Mouse (Mus musculus): ENCODE data around the gene Rerg. TPM values are rescaled to one million over a fixed set of nuclear protein-coding genes. Genes with fewer than 3 reads are reported as not detected.

Gene Rerg
- 1 to 10 TPM; 1.4 to 1.7 TPM for total RNA-seq (2021)
- long read RNA-seq, experiment 1, partial matches to known transcripts = 0 of 2 reads
- long read RNA-seq, experiment 1, other reads (novel, unspliced or antisense) = 0 of 2 reads
- long read RNA-seq, experiment 2 = 0 reads

- TF ChIP-seq CTCF (IDR thresholded peaks at IDR 0.05) = no peak
- Histone ChIP-seq H3K27ac (peak within 1 kb of the TSS; percentile 70), H3K4me3 (peak within 1 kb of the TSS; percentile 72)
- intact Hi-C loops (cut with DNase I) = no loop called here
- DNase-seq = no peak
Measured at GRCm38 (mm10) chr6:137170226-137170625, at the start of gene Rerg. TSS of gene Rerg (minus strand) at chr6:137170497.

- DNase-seq = no peak
- intact Hi-C loops (cut with DNase I) = no loop called here
- no peak overlapping the region for H3K4me3 ChIP-seq
- H3K27ac ChIP-seq = no peak overlapping the region
- no peak for TF ChIP-seq CTCF (IDR thresholded peaks at IDR 0.05)
Measured at GRCm38 (mm10) chr6:137217841-137218463, 47.7 kb upstream of the Rerg start.

GRCm38 (mm10) chr6:137211441-137211840 lies 41.1 kb upstream of the Rerg start:
- intact Hi-C loops (cut with DNase I) = no loop called here
- no peak for DNase-seq
- TF ChIP-seq CTCF (IDR thresholded peaks at IDR 0.05) = no peak
- Histone ChIP-seq H3K4me3 (no peak overlapping the region), H3K27ac (no peak overlapping the region)

GRCm38 (mm10) chr6:137210991-137211390 lies 40.7 kb upstream of the Rerg start:
- no peak for TF ChIP-seq CTCF (IDR thresholded peaks at IDR 0.05)
- intact Hi-C loops (cut with DNase I) = no loop called here
- Histone ChIP-seq H3K4me3 (no peak overlapping the region), H3K27ac (no peak overlapping the region)
- DNase-seq = no peak

GRCm38 (mm10) chr6:137209992-137210391 lies 39.7 kb upstream of the Rerg start:
- Histone ChIP-seq H3K4me3 (no peak overlapping the region), H3K27ac (no peak overlapping the region)
- peak; percentile 53 for DNase-seq
- no peak for TF ChIP-seq CTCF (IDR thresholded peaks at IDR 0.05)
- intact Hi-C loops (cut with DNase I) = loop anchor here (5.0 kb wide), 1 partner anchor 187 kb away; no protein-coding TSS in a partner anchor

- no peak for DNase-seq
- Histone ChIP-seq H3K27ac (no peak overlapping the region), H3K4me3 (no peak overlapping the region)
- TF ChIP-seq CTCF (IDR thresholded peaks at IDR 0.05) = no peak
- intact Hi-C loops (cut with DNase I) = loop anchor here (5.0 kb wide), 1 partner anchor 190 kb away; no protein-coding TSS in a partner anchor
Measured at GRCm38 (mm10) chr6:137207126-137207525, 36.8 kb upstream of the Rerg start.

- intact Hi-C loops (cut with DNase I) = loop anchor here (5.0 kb wide), 1 partner anchor 191 kb away; no protein-coding TSS in a partner anchor
- peak; percentile 56 for TF ChIP-seq CTCF (IDR thresholded peaks at IDR 0.05)
- no peak for DNase-seq
- no peak overlapping the region for H3K27ac ChIP-seq
- no peak overlapping the region for H3K4me3 ChIP-seq
Measured at GRCm38 (mm10) chr6:137205662-137206400, 35.5 kb upstream of the Rerg start.

GRCm38 (mm10) chr6:137202661-137203060 lies 32.4 kb upstream of the Rerg start:
- no peak for TF ChIP-seq CTCF (IDR thresholded peaks at IDR 0.05)
- H3K4me3 ChIP-seq = no peak overlapping the region
- intact Hi-C loops (cut with DNase I) = no loop called here
- H3K27ac ChIP-seq = no peak overlapping the region
- DNase-seq = no peak

GRCm38 (mm10) chr6:137201578-137201977 lies 31.3 kb upstream of the Rerg start:
- H3K27ac ChIP-seq = no peak overlapping the region
- no peak overlapping the region for H3K4me3 ChIP-seq
- intact Hi-C loops (cut with DNase I) = no loop called here
- no peak for DNase-seq
- no peak for TF ChIP-seq CTCF (IDR thresholded peaks at IDR 0.05)

GRCm38 (mm10) chr6:137201166-137201565 lies 30.9 kb upstream of the Rerg start:
- intact Hi-C loops (cut with DNase I) = no loop called here
- H3K4me3 ChIP-seq = no peak overlapping the region

GRCm38 (mm10) chr6:137192063-137192462 lies 21.8 kb upstream of the Rerg start:
- DNase-seq = no peak

More at GRCm38 (mm10) chr6:137201166-137201565, 30.9 kb upstream of the Rerg start:
- no peak overlapping the region for H3K27ac ChIP-seq
- no peak for DNase-seq
- TF ChIP-seq CTCF (IDR thresholded peaks at IDR 0.05) = no peak

GRCm38 (mm10) chr6:137191026-137191425 lies 20.7 kb upstream of the Rerg start:
- H3K27ac ChIP-seq = no peak overlapping the region
- TF ChIP-seq CTCF (IDR thresholded peaks at IDR 0.05) = no peak
- no peak for DNase-seq
- intact Hi-C loops (cut with DNase I) = no loop called here
- no peak overlapping the region for H3K4me3 ChIP-seq

More at GRCm38 (mm10) chr6:137192063-137192462, 21.8 kb upstream of the Rerg start:
- H3K4me3 ChIP-seq = no peak overlapping the region
- intact Hi-C loops (cut with DNase I) = no loop called here
- TF ChIP-seq CTCF (IDR thresholded peaks at IDR 0.05) = peak; percentile 84
- H3K27ac ChIP-seq = no peak overlapping the region

- TF ChIP-seq CTCF (IDR thresholded peaks at IDR 0.05) = no peak
- intact Hi-C loops (cut with DNase I) = no loop called here
Measured at GRCm38 (mm10) chr6:137190577-137190976, 20.3 kb upstream of the Rerg start.

More at GRCm38 (mm10) chr6:137190577-137190976, 20.3 kb upstream of the Rerg start:
- no peak overlapping the region for H3K4me3 ChIP-seq
- DNase-seq = no peak
- no peak overlapping the region for H3K27ac ChIP-seq
